Mouse (Mus musculus) bone marrow, adult 2 months (tissue): ENCODE measurements around the gene Teddm1b.

ENCODE experiments used
- CTCF ChIP-seq: fragments of 200-500 bp; IDR thresholded peaks from 2 replicates; pipeline ENCODE4 v1.5.1; 2011; ENCODE audit warnings: low read length, control low read depth; ENCODE audit not compliant: control insufficient read depth, insufficient read depth
- POLR2A ChIP-seq: fragments of 200-500 bp; IDR thresholded peaks from 2 replicates; pipeline ENCODE4 v1.6.1; 2011; ENCODE audit warnings: low read depth, mild to moderate bottlenecking, control low read depth, low read length, borderline replicate concordance; ENCODE audit not compliant: control insufficient read depth

DNA sequence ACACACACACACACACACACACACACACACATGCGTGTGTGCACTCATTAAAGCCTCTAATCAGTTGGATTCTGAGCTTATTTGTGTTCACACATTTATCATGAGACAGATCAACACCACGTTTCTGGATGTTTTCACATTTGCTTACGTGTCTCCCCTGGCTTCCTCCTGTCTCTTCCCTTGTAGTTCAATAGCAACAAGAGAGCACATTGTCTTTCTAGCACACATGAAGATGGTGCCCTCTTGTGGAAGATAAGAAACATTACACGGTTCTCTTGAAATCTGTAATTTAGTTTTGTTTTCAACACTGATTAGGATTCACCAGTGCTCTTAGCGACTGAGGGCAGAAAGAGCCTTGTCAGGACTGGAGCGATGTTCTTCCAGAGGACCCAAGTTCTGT lies 27.3 kb upstream of the Teddm1b start:
- no peak for TF ChIP-seq CTCF
- no peak for TF ChIP-seq POLR2A
